Mouse (Mus musculus) MEL (cell line): ENCODE measurements around the gene Slc17a5. TPM values are rescaled to one million over a fixed set of nuclear protein-coding genes. Genes with fewer than 3 reads are reported as not detected.

Experiments used
- DNase-seq: peaks from one replicate; pipeline ENCODE4 v3.0.0; 2011; ENCODE audit warnings: low read depth, low spot score
- H3K27ac ChIP-seq: 2 replicates; pipeline ENCODE4 v1.5.1; 2012; ENCODE audit warnings: low read depth, mild to moderate bottlenecking, control low read depth, low read length, moderate library complexity; ENCODE audit not compliant: control insufficient read depth
- H3K27me3 ChIP-seq, 2 experiments: fragments of 150-350 bp in 1 of 2; sonication (generic) in 1 of 2; 2 replicates each; pipeline ENCODE4 v1.6.1; 2012; ENCODE audit warnings: low read length in 2 of 2, mild to moderate bottlenecking in 2 of 2, improper control_type of control experiment in 1 of 2, moderate library complexity in 1 of 2; ENCODE audit not compliant: insufficient read depth in 2 of 2, control insufficient read depth in 1 of 2
- H3K36me3 ChIP-seq, 2 experiments: 2 replicates each; pipeline ENCODE4 v1.6.1; 2012 to 2014; ENCODE audit warnings: low read length in 2 of 2, improper control_type of control experiment in 1 of 2, inconsistent platforms in 1 of 2, mild to moderate bottlenecking in 1 of 2; ENCODE audit not compliant: insufficient read depth in 2 of 2, control insufficient read depth in 1 of 2
- H3K4me1 ChIP-seq, 2 experiments: fragments of 150-350 bp in 1 of 2; sonication (generic) in 1 of 2; 2 replicates each; pipeline ENCODE4 v1.6.1; 2012; ENCODE audit warnings: low read length in 2 of 2, improper control_type of control experiment in 1 of 2, mild to moderate bottlenecking in 1 of 2; ENCODE audit not compliant: insufficient read depth in 2 of 2, control insufficient read depth in 1 of 2
- H3K4me3 ChIP-seq, 2 experiments: fragments of 150-350 bp in 1 of 2; sonication (generic) in 1 of 2; 2 replicates each; pipeline ENCODE4 v1.5.1; 2012; ENCODE audit warnings: low read depth in 2 of 2, low read length in 2 of 2, mild to moderate bottlenecking in 2 of 2, moderate library complexity in 2 of 2, control low read depth in 1 of 2, improper control_type of control experiment in 1 of 2; ENCODE audit not compliant: control insufficient read depth in 1 of 2, insufficient read depth in 1 of 2
- H3K79me2 ChIP-seq: 2 replicates; pipeline ENCODE4 v1.6.1; 2012; ENCODE audit warnings: mild to moderate bottlenecking, low read length, moderate library complexity; ENCODE audit not compliant: control insufficient read depth, poor library complexity, insufficient read depth
- H3K9ac ChIP-seq: 2 replicates; pipeline ENCODE4 v1.6.1; 2012; ENCODE audit warnings: low read depth, mild to moderate bottlenecking, control low read depth, low read length, moderate library complexity; ENCODE audit not compliant: control insufficient read depth, poor library complexity, severe bottlenecking
- H3K9me3 ChIP-seq: fragments of 150-350 bp; sonication (generic); replicated peaks from 2 replicates; pipeline ENCODE4 v1.6.1; 2012; ENCODE audit warnings: mild to moderate bottlenecking, low read length, improper control_type of control experiment, moderate library complexity; ENCODE audit not compliant: insufficient read depth
- CHD1 ChIP-seq: IDR thresholded peaks from 2 replicates; pipeline ENCODE4 v1.6.1; 2012; ENCODE audit warnings: low read depth, mild to moderate bottlenecking, inconsistent platforms, low read length, improper control_type of control experiment
- CHD2 ChIP-seq: IDR thresholded peaks from 2 replicates; pipeline ENCODE4 v1.6.1; 2011; ENCODE audit warnings: low read length, improper control_type of control experiment
- E2F4 ChIP-seq: IDR thresholded peaks from 2 replicates; pipeline ENCODE4 v1.6.1; 2011; ENCODE audit warnings: low read depth, low read length, improper control_type of control experiment, borderline replicate concordance
- ELF1 ChIP-seq: IDR thresholded peaks from 2 replicates; pipeline ENCODE4 v1.6.1; 2014; ENCODE audit warnings: low read depth, mild to moderate bottlenecking, inconsistent platforms, low read length, improper control_type of control experiment, moderate library complexity
- ETS1 ChIP-seq: IDR thresholded peaks from 2 replicates; pipeline ENCODE4 v1.6.1; 2012; ENCODE audit warnings: low read depth, mild to moderate bottlenecking, inconsistent platforms, low read length, improper control_type of control experiment, moderate library complexity
- GABPA ChIP-seq: IDR thresholded peaks from 2 replicates; pipeline ENCODE4 v1.6.1; 2012; ENCODE audit warnings: low read depth, mild to moderate bottlenecking, inconsistent platforms, low read length, improper control_type of control experiment, moderate library complexity
- GATA1 ChIP-seq: IDR thresholded peaks from 2 replicates; pipeline ENCODE4 v1.6.1; 2011; ENCODE audit warnings: low read depth, low read length, improper control_type of control experiment
- JUND ChIP-seq: IDR thresholded peaks from 2 replicates; pipeline ENCODE4 v1.6.1; 2011; ENCODE audit warnings: low read depth, mild to moderate bottlenecking, improper control_type of control experiment, low read length
- KAT2A ChIP-seq: conservative IDR thresholded peaks from 2 replicates; pipeline ENCODE4 v1.6.1; 2012; ENCODE audit warnings: low read depth, low read length, improper control_type of control experiment, inconsistent platforms
- MAFK ChIP-seq: IDR thresholded peaks from 2 replicates; pipeline ENCODE4 v1.6.1; 2011; ENCODE audit warnings: low read depth, mild to moderate bottlenecking, low read length, improper control_type of control experiment, borderline replicate concordance
- MEF2A ChIP-seq: IDR thresholded peaks from 2 replicates; pipeline ENCODE4 v1.6.1; 2014; ENCODE audit warnings: low read depth, mild to moderate bottlenecking, inconsistent platforms, low read length, improper control_type of control experiment; ENCODE audit not compliant: poor library complexity, insufficient replicate concordance, severe bottlenecking; ENCODE audit errors: extremely low read depth
- MXI1 ChIP-seq: IDR thresholded peaks from 2 replicates; pipeline ENCODE4 v1.6.1; 2011; ENCODE audit warnings: mild to moderate bottlenecking, low read depth, low read length, improper control_type of control experiment
- MYB ChIP-seq: IDR thresholded peaks from 2 replicates; pipeline ENCODE4 v1.6.1; 2011; ENCODE audit warnings: mild to moderate bottlenecking, low read depth, low read length, improper control_type of control experiment
- NELFE ChIP-seq: IDR thresholded peaks from 2 replicates; pipeline ENCODE4 v1.6.1; 2011; ENCODE audit warnings: low read depth, low read length, improper control_type of control experiment
- NRF1 ChIP-seq: IDR thresholded peaks from 2 replicates; pipeline ENCODE4 v1.6.1; 2014; ENCODE audit warnings: low read depth, mild to moderate bottlenecking, inconsistent platforms, low read length, improper control_type of control experiment, moderate library complexity; ENCODE audit not compliant: poor library complexity, insufficient read depth, severe bottlenecking
- POLR2A ChIP-seq, 2 experiments: IDR thresholded peaks; 2 replicates each; pipeline ENCODE4 v1.6.1; 2011 to 2012; ENCODE audit warnings: low read length in 2 of 2, mild to moderate bottlenecking in 2 of 2, control low read depth in 1 of 2, improper control_type of control experiment in 1 of 2, low read depth in 1 of 2, moderate library complexity in 1 of 2; ENCODE audit not compliant: control insufficient read depth in 1 of 2, insufficient read depth in 1 of 2, poor library complexity in 1 of 2
- POLR2AphosphoS2 ChIP-seq: IDR thresholded peaks from 2 replicates; pipeline ENCODE4 v1.6.1; 2011; ENCODE audit warnings: low read length, improper control_type of control experiment
- POLR2AphosphoS5 ChIP-seq: IDR thresholded peaks from 2 replicates; pipeline ENCODE4 v1.6.1; 2012; ENCODE audit warnings: low read depth, borderline replicate concordance, mild to moderate bottlenecking, inconsistent platforms, low read length, moderate library complexity, mixed read lengths
- RCOR1 ChIP-seq: IDR thresholded peaks from 2 replicates; pipeline ENCODE4 v1.6.1; 2012; ENCODE audit warnings: low read depth, mild to moderate bottlenecking, inconsistent platforms, low read length, improper control_type of control experiment
- SIN3A ChIP-seq: IDR thresholded peaks from 2 replicates; pipeline ENCODE4 v1.6.1; 2012; ENCODE audit warnings: low read length, improper control_type of control experiment, inconsistent platforms
- SMC3 ChIP-seq: IDR thresholded peaks from 2 replicates; pipeline ENCODE4 v1.6.1; 2011; ENCODE audit warnings: low read depth, low read length, improper control_type of control experiment
- TAL1 ChIP-seq: IDR thresholded peaks from 2 replicates; pipeline ENCODE4 v1.6.1; 2012; ENCODE audit warnings: mild to moderate bottlenecking, inconsistent platforms, low read length, moderate library complexity, mixed read lengths
- TBP ChIP-seq: IDR thresholded peaks from 2 replicates; pipeline ENCODE4 v1.8.0; 2011; ENCODE audit warnings: low read depth, low read length, improper control_type of control experiment
- UBTF ChIP-seq: IDR thresholded peaks from 2 replicates; pipeline ENCODE4 v1.6.1; 2012; ENCODE audit warnings: low read depth, mild to moderate bottlenecking, inconsistent platforms, low read length, improper control_type of control experiment, moderate library complexity, borderline replicate concordance; ENCODE audit not compliant: insufficient read depth
- USF1 ChIP-seq: IDR thresholded peaks from 2 replicates; pipeline ENCODE4 v1.6.1; 2014; ENCODE audit warnings: low read depth, mild to moderate bottlenecking, inconsistent platforms, low read length, improper control_type of control experiment, moderate library complexity
- USF2 ChIP-seq, 2 experiments: IDR thresholded peaks; 2 replicates each; pipeline ENCODE4 v1.6.1; 2011 to 2012; ENCODE audit warnings: improper control_type of control experiment in 2 of 2, low read length in 2 of 2, borderline replicate concordance in 1 of 2, inconsistent platforms in 1 of 2, low read depth in 1 of 2, mild to moderate bottlenecking in 1 of 2; ENCODE audit not compliant: insufficient read depth in 1 of 2
- ZC3H11A ChIP-seq: IDR thresholded peaks from 2 replicates; pipeline ENCODE4 v1.6.1; 2012; ENCODE audit warnings: low read depth, mild to moderate bottlenecking, inconsistent platforms, low read length, improper control_type of control experiment
- ZKSCAN1 ChIP-seq: IDR thresholded peaks from 2 replicates; pipeline ENCODE4 v1.6.1; 2012; ENCODE audit warnings: low read depth, mild to moderate bottlenecking, inconsistent platforms, low read length, improper control_type of control experiment, moderate library complexity
- ZMIZ1 ChIP-seq: IDR thresholded peaks from 2 replicates; pipeline ENCODE4 v1.6.1; 2012; ENCODE audit warnings: low read depth, mild to moderate bottlenecking, inconsistent platforms, low read length, improper control_type of control experiment, moderate library complexity
- ZNF384 ChIP-seq: IDR thresholded peaks from 2 replicates; pipeline ENCODE4 v1.6.1; 2012; ENCODE audit warnings: low read depth, mild to moderate bottlenecking, inconsistent platforms, low read length, improper control_type of control experiment
- polyA plus RNA-seq, 2 experiments: library from polyadenylated mRNA; stranded (reverse) in 1 of 2; unstranded in 1 of 2; fragments of >175 nt in 1 of 2; fragments of >200 nt in 1 of 2; gene quantifications; 2 replicates each; pipeline versions ENCODE4 v1.2.1 to v1.2.4; 2012; ENCODE audit warnings: low replicate concordance in 2 of 2, low read depth in 1 of 2; ENCODE audit not compliant: insufficient read length in 2 of 2, insufficient read depth in 1 of 2, missing spikeins in 1 of 2
- total RNA-seq: library from RNA; depleted of rRNA; stranded (reverse); fragments of 300-350 nt; gene quantifications from 2 replicates; pipeline ENCODE4 v1.2.3, GENCODE M21; 2012

Slc17a5 gene
- total and polyA plus RNA-seq, 3 experiments: 3.5 to 4.1 TPM; not detected in 1

- TF ChIP-seq MAFK (no peak), MEF2A (no peak), CHD1 (no peak; the same call in 1 of the 2 replicates), POLR2A (IDR thresholded peaks at IDR 0.05; ENCODE audit: control insufficient read depth in 1 of 2, insufficient read depth in 1 of 2, low read depth in 1 of 2, low read length in 2 of 2, poor library complexity in 1 of 2) (no peak), TAL1 (no peak), ZNF384 (no peak), ZMIZ1 (no peak), POLR2AphosphoS2 (no peak), ELF1 (no peak), NELFE (no peak; the same call in 1 of the 2 replicates), ZKSCAN1 (no peak), USF2 (IDR thresholded peaks at IDR 0.05; ENCODE audit: borderline replicate concordance in 1 of 2, insufficient read depth in 1 of 2, low read depth in 1 of 2, low read length in 2 of 2) (no peak), ETS1 (peak; percentile 82), TBP (no peak), UBTF (no peak), GABPA (no peak), CHD2 (no peak), SIN3A (peak; percentile 93), RCOR1 (peak; percentile 66; the same call in 1 of the 2 replicates), SMC3 (peak; percentile 15; the same call in 1 of the 2 replicates), ZC3H11A (no peak)
Observed at GRCm38 (mm10) chr9:78527301-78527761, 60.5 kb downstream of the Slc17a5 start (continued).

- Histone ChIP-seq H3K4me3 (no peak overlapping the region), H3K9ac (no peak overlapping the region), H3K27me3 (no peaks in the 10 kb centered on the region), H3K9me3 (no peaks in the 10 kb centered on the region), H3K27ac (no peak overlapping the region), H3K79me2 (no peaks in the 10 kb centered on the region; the same call in 1 of the 2 replicates), H3K4me1 (peaks cover 2 to 10% of the 10 kb centered on the region in 2 experiments; a peak in 3 of 4 replicates), H3K36me3 (peaks cover 0 to 11% of the 10 kb centered on the region in 2 experiments; a peak in 2 of 4 replicates)
- TF ChIP-seq POLR2A (IDR thresholded peaks at IDR 0.05; ENCODE audit: control insufficient read depth in 1 of 2, insufficient read depth in 1 of 2, low read depth in 1 of 2, low read length in 2 of 2, poor library complexity in 1 of 2) (no peak), ZNF384 (no peak), NRF1 (no peak), MYB (no peak), CHD1 (no peak), RCOR1 (no peak), MEF2A (no peak), MXI1 (no peak), E2F4 (no peak), USF1 (no peak), JUND (no peak), POLR2AphosphoS5 (no peak), GATA1 (no peak), GABPA (no peak), KAT2A (no peak)
- DNase-seq: no peak
Observed at GRCm38 (mm10) chr9:78526206-78526605, 61.6 kb downstream of the Slc17a5 start.
